Mouse (Mus musculus): ENCODE measurements around the gene Zfp719. TPM values are rescaled to one million over a fixed set of nuclear protein-coding genes. Genes with fewer than 3 reads are reported as not detected.

Zfp719 gene
- polyA plus RNA-seq, 1 experiment from 2014 or later = 15.3 TPM

DNA sequence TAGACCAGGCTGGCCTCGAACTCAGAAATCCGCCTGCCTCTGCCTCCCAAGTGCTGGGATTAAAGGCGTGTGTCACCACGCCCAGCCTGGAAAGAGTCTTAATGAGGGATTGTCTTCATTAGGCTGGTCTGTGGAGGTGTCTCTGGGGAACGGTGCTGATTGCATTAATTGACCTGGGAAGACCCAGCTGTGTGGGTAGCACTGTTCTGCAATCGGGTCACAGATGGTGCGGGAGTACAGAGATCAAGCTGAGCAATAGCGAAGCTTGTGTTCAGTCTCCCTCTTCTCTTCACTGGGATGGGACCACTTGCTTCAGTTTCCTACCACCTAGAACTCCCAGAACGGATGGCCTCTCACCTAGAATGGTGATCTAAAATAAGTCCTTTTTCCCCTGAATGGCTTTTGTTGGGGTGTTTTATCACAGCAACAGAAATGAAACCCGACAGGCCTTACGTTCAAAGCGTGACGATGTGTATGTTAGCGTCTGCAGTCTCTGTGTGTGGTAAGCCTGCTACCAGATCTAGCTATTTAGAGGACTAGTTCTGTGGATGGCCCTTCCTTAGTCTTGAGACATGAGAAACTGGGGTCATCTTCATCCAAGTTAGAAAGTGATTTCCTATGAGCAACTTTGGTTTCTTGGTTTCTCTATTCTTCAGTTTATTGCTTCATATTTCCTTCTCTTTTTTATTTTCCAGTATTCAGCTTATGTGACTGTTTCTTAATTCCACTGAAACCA, 34.6 kb downstream of the Zfp719 start:
- H3K36me3 ChIP-seq (replicated peaks) = no peaks in the 10 kb centered on the region
- WGBS = 84% methylated on average over 14 of the region's 14 CpGs

DNA sequence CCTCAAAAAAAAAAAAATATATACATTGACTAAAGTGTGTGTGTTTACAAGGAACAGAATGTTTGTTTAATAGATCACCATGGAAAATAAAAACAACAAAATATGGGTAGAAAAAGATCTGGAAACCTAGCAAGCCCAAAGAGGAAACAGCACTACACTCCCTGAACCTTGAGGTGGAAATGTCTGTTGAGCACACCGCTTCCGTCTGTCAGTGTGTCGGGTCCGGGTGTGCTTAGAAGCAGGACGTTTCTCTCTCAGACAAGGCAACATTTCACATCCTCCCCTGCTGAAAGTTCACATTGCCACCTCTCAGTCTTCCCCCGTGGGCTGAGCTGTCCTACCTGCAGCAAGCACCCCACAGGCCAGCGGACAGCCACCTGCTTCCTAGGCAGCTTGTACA, 43.5 kb downstream of the Zfp719 start:
- no peak for ATAC-seq (replicated peaks)
- Histone ChIP-seq H3K36me3 (replicated peaks) (no peaks in the 10 kb centered on the region), H3K4me2 (no peak overlapping the region), H3K4me1 (peaks cover 4% of the 10 kb centered on the region; the same call in 1 of the 2 replicates), H3K9ac (no peak overlapping the region), H3K9me3 (no peaks in the 10 kb centered on the region), H3K27ac (no peak overlapping the region), H3K4me3 (no peak overlapping the region), H3K27me3 (replicated peaks) (no peaks in the 10 kb centered on the region)
- 82% methylated on average over 7 of the region's 7 CpGs for WGBS

More for the DNA sequence above, 34.6 kb downstream of the Zfp719 start:
- ATAC-seq (replicated peaks) = no peak
- H3K27me3 ChIP-seq (replicated peaks) = no peaks in the 10 kb centered on the region
- H3K4me2 ChIP-seq = no peak overlapping the region
- H3K4me3 ChIP-seq = no peak overlapping the region
- no peak overlapping the region for H3K9ac ChIP-seq
- no peak overlapping the region for H3K27ac ChIP-seq
- no peaks in the 10 kb centered on the region for H3K9me3 ChIP-seq
- H3K4me1 ChIP-seq = no peaks in the 10 kb centered on the region

GRCm38 (mm10) chr7:43623819-43624218, 44.4 kb downstream of the Zfp719 start:
- Histone ChIP-seq H3K9ac (no peak overlapping the region), H3K4me3 (no peak overlapping the region), H3K27me3 (replicated peaks) (no peaks in the 10 kb centered on the region), H3K4me1 (peaks cover 4% of the 10 kb centered on the region; the same call in 1 of the 2 replicates), H3K36me3 (replicated peaks) (no peaks in the 10 kb centered on the region), H3K27ac (no peak overlapping the region), H3K4me2 (peak overlapping the region; percentile 28; the same call in 1 of the 2 replicates), H3K9me3 (no peaks in the 10 kb centered on the region)
- 11% methylated on average over 10 of the region's 10 CpGs for WGBS
- ATAC-seq (replicated peaks) = no peak

DNA sequence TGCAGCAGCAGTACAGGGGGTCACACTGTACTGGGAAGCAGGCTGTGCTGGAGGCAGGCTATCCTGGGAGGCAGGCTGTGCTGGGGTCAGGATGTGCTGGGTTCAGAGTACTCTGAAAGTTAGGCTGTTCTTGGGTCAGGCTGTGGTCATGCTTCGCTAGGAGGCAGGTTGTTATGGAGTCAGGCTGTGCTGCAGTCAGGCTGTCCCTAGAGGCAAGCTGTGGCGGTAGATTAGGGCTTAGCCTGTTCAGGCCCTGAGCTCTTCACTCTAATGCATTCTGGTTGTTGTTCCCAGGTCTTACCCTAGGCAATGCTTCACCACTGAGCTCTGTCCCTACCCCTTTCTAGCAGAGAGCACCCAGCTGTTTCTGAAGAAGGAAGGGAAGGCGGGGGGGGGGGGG, 45.7 kb downstream of the Zfp719 start:
- H3K27ac ChIP-seq = no peak overlapping the region
- H3K4me1 ChIP-seq = peaks cover 4% of the 10 kb centered on the region; the same call in 1 of the 2 replicates
- ATAC-seq (replicated peaks) = no peak
- H3K9ac ChIP-seq = no peak overlapping the region
- no peaks in the 10 kb centered on the region for H3K27me3 ChIP-seq (replicated peaks)
- H3K4me3 ChIP-seq = no peak overlapping the region
- no peak overlapping the region for H3K4me2 ChIP-seq
- 64% methylated on average over 3 of the region's 3 CpGs for WGBS
- H3K9me3 ChIP-seq = no peaks in the 10 kb centered on the region
- no peaks in the 10 kb centered on the region for H3K36me3 ChIP-seq (replicated peaks)

- H3K4me3 ChIP-seq = no peak overlapping the region
- 83% methylated on average over 8 of the region's 8 CpGs for WGBS
- no peak for ATAC-seq (replicated peaks)
- no peak overlapping the region for H3K27ac ChIP-seq
- no peak overlapping the region for H3K9ac ChIP-seq
- H3K27me3 ChIP-seq (replicated peaks) = no peaks in the 10 kb centered on the region
- H3K4me2 ChIP-seq = no peak overlapping the region
- H3K9me3 ChIP-seq = no peaks in the 10 kb centered on the region
- peaks cover 4% of the 10 kb centered on the region; the same call in 1 of the 2 replicates for H3K4me1 ChIP-seq
- no peaks in the 10 kb centered on the region for H3K36me3 ChIP-seq (replicated peaks)
Measured at GRCm38 (mm10) chr7:43625794-43626422, 46.5 kb downstream of the Zfp719 start.

DNA sequence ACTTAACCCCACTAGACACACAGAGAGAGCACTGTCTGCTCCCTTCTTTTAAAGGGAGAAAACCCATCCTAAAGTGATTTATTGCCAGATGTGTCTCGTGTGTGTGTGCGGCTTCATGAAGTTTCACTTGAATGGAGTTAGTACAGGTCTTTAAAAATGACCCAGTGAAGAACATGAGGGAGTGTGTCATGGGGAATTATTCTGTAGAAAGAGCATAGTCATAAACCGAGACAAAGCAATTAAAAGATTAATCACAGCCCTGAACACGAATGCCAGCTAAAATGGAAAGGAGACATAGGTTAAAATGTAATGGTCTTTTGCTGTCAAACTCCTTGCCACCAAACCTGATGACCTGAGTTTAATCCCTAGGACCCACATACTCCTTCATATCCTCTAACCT, 54.5 kb downstream of the Zfp719 start:
- H3K4me2 ChIP-seq = no peak overlapping the region
- H3K9ac ChIP-seq = no peak overlapping the region
- H3K27ac ChIP-seq = no peak overlapping the region
- ATAC-seq (replicated peaks) = no peak
- no peaks in the 10 kb centered on the region for H3K9me3 ChIP-seq
- no peaks in the 10 kb centered on the region for H3K27me3 ChIP-seq (replicated peaks)
- no peaks in the 10 kb centered on the region for H3K4me1 ChIP-seq
- 79% methylated on average over 4 of the region's 4 CpGs for WGBS
- no peak overlapping the region for H3K4me3 ChIP-seq
- no peaks in the 10 kb centered on the region for H3K36me3 ChIP-seq (replicated peaks)

- Histone ChIP-seq H3K4me3 (no peak within 1 kb of the TSS), H3K36me3 (replicated peaks) (no peaks in the 10 kb centered on the region), H3K4me2 (no peak within 1 kb of the TSS), H3K27me3 (replicated peaks) (no peaks in the 10 kb centered on the region), H3K4me1 (no peaks in the 10 kb centered on the region), H3K27ac (no peak within 1 kb of the TSS), H3K9ac (no peak within 1 kb of the TSS), H3K9me3 (no peaks in the 10 kb centered on the region)
- WGBS = 80% methylated on average over 6 of the region's 6 CpGs
- ATAC-seq (replicated peaks) = no peak
Measured at GRCm38 (mm10) chr7:43634500-43634899, 55.1 kb downstream of the Zfp719 start, which contains the start of gene Ceacam18. Gene Ceacam18 (plus strand): TSS chr7:43634707.

DNA sequence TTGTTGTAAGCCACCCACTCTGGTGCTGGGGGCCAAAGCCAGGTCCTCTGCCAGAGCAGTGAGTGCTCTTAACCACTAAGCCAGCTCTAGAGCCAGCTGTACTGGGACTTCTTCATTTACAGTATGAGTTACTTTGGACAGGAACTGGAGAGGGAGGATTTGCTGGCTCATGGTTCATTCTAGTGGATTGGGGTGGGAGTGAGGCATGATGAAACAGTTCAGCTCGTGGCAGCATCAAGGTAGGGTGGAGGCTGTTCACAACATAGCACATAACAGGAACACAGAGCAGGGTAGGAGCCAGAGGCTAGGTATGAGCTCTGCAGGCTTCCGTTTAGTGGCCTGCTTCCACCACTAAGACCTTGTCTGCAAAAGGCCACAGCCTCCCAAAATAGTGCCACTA, 56.8 kb downstream of the Zfp719 start:
- Histone ChIP-seq H3K9me3 (no peaks in the 10 kb centered on the region), H3K4me3 (no peak overlapping the region), H3K27me3 (replicated peaks) (no peaks in the 10 kb centered on the region), H3K36me3 (replicated peaks) (no peaks in the 10 kb centered on the region), H3K4me2 (no peak overlapping the region), H3K4me1 (no peaks in the 10 kb centered on the region), H3K27ac (no peak overlapping the region), H3K9ac (no peak overlapping the region)
- ATAC-seq (replicated peaks) = no peak
- WGBS = 76% methylated on average over 2 of the region's 2 CpGs

GRCm38 (mm10) chr7:43637118-43637517, 57.7 kb downstream of the Zfp719 start:
- Histone ChIP-seq H3K4me2 (no peak overlapping the region), H3K9me3 (no peaks in the 10 kb centered on the region), H3K27ac (no peak overlapping the region), H3K27me3 (replicated peaks) (no peaks in the 10 kb centered on the region), H3K36me3 (replicated peaks) (no peaks in the 10 kb centered on the region), H3K4me3 (no peak overlapping the region), H3K9ac (no peak overlapping the region), H3K4me1 (no peaks in the 10 kb centered on the region)
- 50% methylated on average over 1 of the region's 1 CpGs for WGBS
- ATAC-seq (replicated peaks) = no peak

DNA sequence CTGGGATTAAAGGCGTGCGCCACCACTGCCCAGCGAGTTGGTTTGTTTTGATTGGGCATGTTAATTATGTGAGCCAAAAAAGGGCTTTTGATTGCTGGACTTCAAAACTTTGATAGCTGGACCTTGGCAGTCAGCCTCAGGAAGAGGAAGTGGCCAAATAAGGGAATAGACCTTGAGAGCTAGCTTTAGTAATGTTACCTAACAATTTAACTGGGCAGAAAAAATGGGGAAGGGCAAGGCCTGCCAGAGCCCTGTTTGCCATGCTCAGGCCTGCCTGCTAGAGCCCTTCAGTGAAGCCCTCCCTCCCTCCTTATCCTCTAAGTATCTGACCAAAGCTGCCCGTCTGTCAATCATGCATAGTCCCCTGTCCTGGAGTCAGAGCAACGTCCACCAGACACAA, 63.2 kb downstream of the Zfp719 start:
- WGBS = 81% methylated on average over 5 of the region's 5 CpGs
- H3K9ac ChIP-seq = no peak overlapping the region
- H3K4me2 ChIP-seq = no peak overlapping the region
- no peaks in the 10 kb centered on the region for H3K36me3 ChIP-seq (replicated peaks)
- H3K27ac ChIP-seq = no peak overlapping the region
- H3K4me3 ChIP-seq = no peak overlapping the region
- no peaks in the 10 kb centered on the region for H3K27me3 ChIP-seq (replicated peaks)
- H3K4me1 ChIP-seq = no peaks in the 10 kb centered on the region
- no peak for ATAC-seq (replicated peaks)
- H3K9me3 ChIP-seq = no peaks in the 10 kb centered on the region
